ENCODE assay signal across 25 mouse cellular contexts in the genomic region with DNA sequence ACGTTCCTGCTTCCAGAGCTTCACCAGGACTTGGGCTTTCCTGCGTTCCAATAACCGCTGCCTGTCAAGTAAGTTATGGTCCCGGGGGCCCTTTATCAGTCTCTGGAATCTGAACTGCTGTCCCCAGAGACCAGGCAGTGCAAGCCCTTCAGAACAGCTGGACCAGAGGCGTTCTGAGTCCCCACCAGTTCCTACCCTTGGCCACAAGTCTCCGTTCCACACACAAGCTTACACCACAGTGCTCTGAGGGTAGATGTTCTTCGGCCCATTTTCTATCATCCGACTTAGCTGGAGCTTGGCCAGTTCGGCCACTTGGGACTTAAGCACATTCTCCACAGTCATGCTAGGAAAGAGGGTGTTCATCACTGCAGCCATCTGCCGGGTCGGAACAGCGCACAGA. TPM values are rescaled to one million over a fixed set of nuclear protein-coding genes. Genes with fewer than 3 reads are reported as not detected.
DNase-seq lines count a peak whose midpoint lies in the region; TF ChIP-seq lines count a peak whose summit lies in the region.
"Had no signal": no experiment of that assay in that cellular context is flagged by ENCODE, and none has a peak within 500 bp of the region (broad histone marks: within the 10 kb centered on the region; RNA-seq: fewer than 3 reads in every experiment).

No protein-coding gene starts in this region.

- TF ChIP-seq POLR2A in kidney, adult 2 months (IDR thresholded peaks at IDR 0.05; ENCODE audit: low read depth, low read length) = no peak

- H3K36me3 ChIP-seq in kidney, adult 2 months (ENCODE audit: control insufficient read depth, insufficient read depth, low read length) = no peaks in the 10 kb centered on the region
- H3K36me3 ChIP-seq: hindbrain, embryonic 15.5 days had no signal

- DNase-seq in gastrocnemius, adult 18-20 months (ENCODE audit: low spot score) = peak; percentile 32
- no peak for DNase-seq in gastrocnemius, postnatal 4 days (ENCODE audit: low spot score in 2 of 2)
- peak; percentile 57 for DNase-seq in kidney, adult 2 months
- no peak for DNase-seq in kidney, adult 9 months
- peak; percentile 59 for DNase-seq in MN1 (ENCODE audit: low spot score)
- DNase-seq in skeletal muscle tissue, adult 2 months (ENCODE audit: low read depth, low spot score) = peak; percentile 33
- no peak for DNase-seq in frontal cortex, postnatal 36 days (ENCODE audit: low spot score in 2 of 2)
- DNase-seq: adrenal gland, postnatal 14 days; cerebellum, adult 11-12 months; cerebellum, adult 9-10 months; cerebellum, postnatal 25 days; forebrain, postnatal 0 days; gastrocnemius, postnatal 10 days; heart, postnatal 14 days had no signal

- no peak for TF ChIP-seq CTCF in kidney, adult 2 months (conservative IDR thresholded peaks at IDR 0.05; ENCODE audit: insufficient read depth, insufficient read length, low read depth, low read length)

- no peak overlapping the region for H3K4me3 ChIP-seq in kidney, adult 2 months (ENCODE audit: insufficient read depth, low read depth, low read length)
- H3K4me3 ChIP-seq: forebrain, embryonic 13.5 days; heart, adult 2 months; heart, embryonic 15.5 days; hindbrain, embryonic 15.5 days had no signal

- H3K27me3 ChIP-seq in kidney, adult 2 months (replicated peaks; ENCODE audit: control insufficient read depth, insufficient read depth, low read length) = no peaks in the 10 kb centered on the region
- H3K27me3 ChIP-seq: forebrain, embryonic 13.5 days; heart, embryonic 15.5 days; hindbrain, embryonic 15.5 days; Patski had no signal

- H3K4me1 ChIP-seq in kidney, adult 2 months (ENCODE audit: control insufficient read depth, insufficient read depth, low read length) = no peaks in the 10 kb centered on the region
- H3K4me1 ChIP-seq: forebrain, embryonic 13.5 days; hindbrain, embryonic 15.5 days had no signal

- no peak overlapping the region for H3K27ac ChIP-seq in kidney, adult 2 months (ENCODE audit: insufficient read depth, low read depth, low read length)
- H3K27ac ChIP-seq: forebrain, embryonic 13.5 days; heart, adult 2 months; heart, embryonic 15.5 days; hindbrain, embryonic 15.5 days had no signal

- WGBS in kidney, adult 2 months = 74% methylated on average over 12 of the region's 12 CpGs

RNA-seq across cellular contexts. Expression of a gene that starts 8.2 kb away (rescaled TPM):
- total RNA-seq in gastrocnemius, adult 18-20 months (2021) = under 1 TPM in 1 of 2 experiments, not detected in 1; 0.09 TPM
- total RNA-seq in gastrocnemius, postnatal 4 days (2021) = not detected
- polyA plus RNA-seq in kidney, adult 2 months (2012; rRNA removed) = 1.1 TPM in 2 replicates
- total RNA-seq: adrenal gland, postnatal 14 days; hematopoietic stem cell, adult 5-6 weeks had no signal

RNA-seq across cellular contexts. Expression of a gene that starts 8.3 kb away (rescaled TPM):
- total RNA-seq in gastrocnemius, adult 18-20 months (2021) = 1 to 10 TPM; 1.2 to 1.6 TPM
- 1 to 10 TPM; 2.0 to 3.2 TPM for total RNA-seq in gastrocnemius, postnatal 4 days (2021)
- polyA plus RNA-seq in kidney, adult 2 months (2012; rRNA removed) = 8.0 and 11.8 TPM in 2 replicates

RNA-seq across cellular contexts. Expression of a gene that starts 10.2 kb away (rescaled TPM):
- total RNA-seq in gastrocnemius, adult 18-20 months (2021) = 1 to 10 TPM; 4.1 to 4.8 TPM
- total RNA-seq in gastrocnemius, postnatal 4 days (2021) = 10 to 100 TPM; 17.8 to 22.4 TPM
- 72.5 and 93.3 TPM in 2 replicates for polyA plus RNA-seq in kidney, adult 2 months (2012; rRNA removed)

RNA-seq across cellular contexts. Expression of a gene that starts 17.0 kb away (rescaled TPM):
- total RNA-seq in gastrocnemius, adult 18-20 months (2021) = not detected
- not detected for total RNA-seq in gastrocnemius, postnatal 4 days (2021)
- polyA plus RNA-seq in kidney, adult 2 months (2012; rRNA removed) = 0.12 TPM in 1 of 2 replicates, not detected in the other
- total RNA-seq: adrenal gland, postnatal 14 days; gastrocnemius, postnatal 10 days; heart, adult 2 months; hematopoietic stem cell, adult 5-6 weeks had no signal
- polyA plus RNA-seq: activated CD4-positive, CD25-positive, alpha-beta regulatory T cell, adult 4 months had no signal

RNA-seq across cellular contexts. Expression of a gene that starts 26.4 kb away (rescaled TPM):
- not detected for total RNA-seq in gastrocnemius, adult 18-20 months (2021)
- total RNA-seq in gastrocnemius, postnatal 4 days (2021) = not detected
- not detected in 2 replicates for polyA plus RNA-seq in kidney, adult 2 months (2012; rRNA removed)
- total RNA-seq: adrenal gland, adult 18-20 months; adrenal gland, postnatal 14 days; gastrocnemius, postnatal 10 days; heart, adult 2 months; heart, postnatal 14 days; hematopoietic stem cell, adult 5-6 weeks; MEL had no signal
- polyA plus RNA-seq: C2C12; gonadal fat pad, adult 2 months; heart, adult 2 months; Patski had no signal

Comparison
In these comparisons a context has a peak if more than half of its experiments do, and no peak if none do; other contexts are left out.
1. DNase-seq: peak in gastrocnemius, adult 18-20 months (single experiment), kidney, adult 2 months (single experiment), MN1 (single experiment) and skeletal muscle tissue, adult 2 months (single experiment); none in gastrocnemius, postnatal 4 days (0 of 2), kidney, adult 9 months (single experiment) and frontal cortex, postnatal 36 days (0 of 2).